Mouse (Mus musculus): ENCODE data around the gene Tldc1.

DNA sequence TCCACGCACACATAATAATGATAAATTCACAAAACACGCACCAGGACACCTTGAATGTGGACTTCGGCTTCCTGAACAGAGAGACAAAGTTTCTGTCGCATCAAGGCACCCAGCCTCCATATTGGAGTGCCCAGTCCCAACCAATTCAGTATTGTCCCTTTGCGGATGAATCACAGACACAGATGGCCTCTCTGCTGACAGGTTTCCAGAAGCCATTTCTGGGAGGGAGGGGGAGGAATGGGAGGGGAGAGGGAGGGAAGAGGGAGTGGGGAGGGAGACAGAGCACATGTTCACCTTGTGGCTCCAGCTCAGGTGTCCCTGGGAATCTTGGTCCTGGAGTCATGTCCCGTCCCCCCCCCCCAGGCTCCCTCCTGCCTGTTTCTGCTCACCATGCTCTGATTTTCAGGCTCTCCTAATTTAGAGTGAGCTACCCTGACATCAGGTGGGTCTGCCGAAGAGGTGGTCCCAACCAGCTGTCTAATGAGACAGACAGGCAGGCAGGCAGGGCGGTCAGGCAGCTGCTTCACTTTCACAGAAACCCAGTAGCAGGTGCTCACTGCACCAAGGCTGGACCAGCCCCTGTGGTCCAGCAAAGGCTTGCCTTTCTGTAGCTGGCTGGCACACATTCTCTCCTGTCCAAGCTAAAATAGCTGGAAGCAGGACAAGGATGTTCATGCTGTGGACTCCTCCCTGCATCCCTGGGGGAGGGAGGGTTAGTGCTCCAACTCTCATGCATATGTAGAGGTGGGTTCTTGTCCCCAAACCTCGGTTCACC is 10.6 kb upstream of the Tldc1 start:
- no peak for TF ChIP-seq CTCF (IDR thresholded peaks at IDR 0.05; ENCODE audit: control insufficient read depth, insufficient read depth, low read length)
- TF ChIP-seq POLR2A (IDR thresholded peaks at IDR 0.05; ENCODE audit: borderline replicate concordance, control insufficient read depth, low read depth, low read length), result no peak

All from bone marrow, adult 2 months (tissue).